Mouse (Mus musculus) MEL (cell line): ENCODE measurements around the gene Itpr3. TPM values are rescaled to one million over a fixed set of nuclear protein-coding genes. Genes with fewer than 3 reads are reported as not detected.

ENCODE experiments used
- DNase-seq: peaks from one replicate; pipeline ENCODE4 v3.0.0; 2011; ENCODE audit warnings: low read depth, low spot score
- H3K27ac ChIP-seq: 2 replicates; pipeline ENCODE4 v1.5.1; 2012; ENCODE audit warnings: low read depth, mild to moderate bottlenecking, control low read depth, low read length, moderate library complexity; ENCODE audit not compliant: control insufficient read depth
- H3K27me3 ChIP-seq, 2 experiments: fragments of 150-350 bp in 1 of 2; sonication (generic) in 1 of 2; 2 replicates each; pipeline ENCODE4 v1.6.1; 2012; ENCODE audit warnings: low read length in 2 of 2, mild to moderate bottlenecking in 2 of 2, improper control_type of control experiment in 1 of 2, moderate library complexity in 1 of 2; ENCODE audit not compliant: insufficient read depth in 2 of 2, control insufficient read depth in 1 of 2
- H3K36me3 ChIP-seq, 2 experiments: 2 replicates each; pipeline ENCODE4 v1.6.1; 2012 to 2014; ENCODE audit warnings: low read length in 2 of 2, improper control_type of control experiment in 1 of 2, inconsistent platforms in 1 of 2, mild to moderate bottlenecking in 1 of 2; ENCODE audit not compliant: insufficient read depth in 2 of 2, control insufficient read depth in 1 of 2
- H3K4me1 ChIP-seq, 2 experiments: fragments of 150-350 bp in 1 of 2; sonication (generic) in 1 of 2; 2 replicates each; pipeline ENCODE4 v1.6.1; 2012; ENCODE audit warnings: low read length in 2 of 2, improper control_type of control experiment in 1 of 2, mild to moderate bottlenecking in 1 of 2; ENCODE audit not compliant: insufficient read depth in 2 of 2, control insufficient read depth in 1 of 2
- H3K4me3 ChIP-seq, 2 experiments: fragments of 150-350 bp in 1 of 2; sonication (generic) in 1 of 2; 2 replicates each; pipeline ENCODE4 v1.5.1; 2012; ENCODE audit warnings: low read depth in 2 of 2, low read length in 2 of 2, mild to moderate bottlenecking in 2 of 2, moderate library complexity in 2 of 2, control low read depth in 1 of 2, improper control_type of control experiment in 1 of 2; ENCODE audit not compliant: control insufficient read depth in 1 of 2, insufficient read depth in 1 of 2
- H3K79me2 ChIP-seq: 2 replicates; pipeline ENCODE4 v1.6.1; 2012; ENCODE audit warnings: mild to moderate bottlenecking, low read length, moderate library complexity; ENCODE audit not compliant: control insufficient read depth, poor library complexity, insufficient read depth
- H3K9ac ChIP-seq: 2 replicates; pipeline ENCODE4 v1.6.1; 2012; ENCODE audit warnings: low read depth, mild to moderate bottlenecking, control low read depth, low read length, moderate library complexity; ENCODE audit not compliant: control insufficient read depth, poor library complexity, severe bottlenecking
- H3K9me3 ChIP-seq: fragments of 150-350 bp; sonication (generic); replicated peaks from 2 replicates; pipeline ENCODE4 v1.6.1; 2012; ENCODE audit warnings: mild to moderate bottlenecking, low read length, improper control_type of control experiment, moderate library complexity; ENCODE audit not compliant: insufficient read depth
- CHD1 ChIP-seq: IDR thresholded peaks from 2 replicates; pipeline ENCODE4 v1.6.1; 2012; ENCODE audit warnings: low read depth, mild to moderate bottlenecking, inconsistent platforms, low read length, improper control_type of control experiment
- E2F4 ChIP-seq: IDR thresholded peaks from 2 replicates; pipeline ENCODE4 v1.6.1; 2011; ENCODE audit warnings: low read depth, low read length, improper control_type of control experiment, borderline replicate concordance
- ETS1 ChIP-seq: IDR thresholded peaks from 2 replicates; pipeline ENCODE4 v1.6.1; 2012; ENCODE audit warnings: low read depth, mild to moderate bottlenecking, inconsistent platforms, low read length, improper control_type of control experiment, moderate library complexity
- GABPA ChIP-seq: IDR thresholded peaks from 2 replicates; pipeline ENCODE4 v1.6.1; 2012; ENCODE audit warnings: low read depth, mild to moderate bottlenecking, inconsistent platforms, low read length, improper control_type of control experiment, moderate library complexity
- MAX ChIP-seq: IDR thresholded peaks from 2 replicates; pipeline ENCODE4 v1.6.1; 2011; ENCODE audit warnings: low read length, improper control_type of control experiment
- MAZ ChIP-seq: IDR thresholded peaks from 2 replicates; pipeline ENCODE4 v1.6.1; 2012; ENCODE audit warnings: low read depth, mild to moderate bottlenecking, inconsistent platforms, low read length, improper control_type of control experiment
- MXI1 ChIP-seq: IDR thresholded peaks from 2 replicates; pipeline ENCODE4 v1.6.1; 2011; ENCODE audit warnings: mild to moderate bottlenecking, low read depth, low read length, improper control_type of control experiment
- MYB ChIP-seq: IDR thresholded peaks from 2 replicates; pipeline ENCODE4 v1.6.1; 2011; ENCODE audit warnings: mild to moderate bottlenecking, low read depth, low read length, improper control_type of control experiment
- NRF1 ChIP-seq: IDR thresholded peaks from 2 replicates; pipeline ENCODE4 v1.6.1; 2014; ENCODE audit warnings: low read depth, mild to moderate bottlenecking, inconsistent platforms, low read length, improper control_type of control experiment, moderate library complexity; ENCODE audit not compliant: poor library complexity, insufficient read depth, severe bottlenecking
- POLR2AphosphoS2 ChIP-seq: IDR thresholded peaks from 2 replicates; pipeline ENCODE4 v1.6.1; 2011; ENCODE audit warnings: low read length, improper control_type of control experiment
- SIN3A ChIP-seq: IDR thresholded peaks from 2 replicates; pipeline ENCODE4 v1.6.1; 2012; ENCODE audit warnings: low read length, improper control_type of control experiment, inconsistent platforms
- TBP ChIP-seq: IDR thresholded peaks from 2 replicates; pipeline ENCODE4 v1.8.0; 2011; ENCODE audit warnings: low read depth, low read length, improper control_type of control experiment
- UBTF ChIP-seq: IDR thresholded peaks from 2 replicates; pipeline ENCODE4 v1.6.1; 2012; ENCODE audit warnings: low read depth, mild to moderate bottlenecking, inconsistent platforms, low read length, improper control_type of control experiment, moderate library complexity, borderline replicate concordance; ENCODE audit not compliant: insufficient read depth
- USF1 ChIP-seq: IDR thresholded peaks from 2 replicates; pipeline ENCODE4 v1.6.1; 2014; ENCODE audit warnings: low read depth, mild to moderate bottlenecking, inconsistent platforms, low read length, improper control_type of control experiment, moderate library complexity
- USF2 ChIP-seq, 2 experiments: IDR thresholded peaks; 2 replicates each; pipeline ENCODE4 v1.6.1; 2011 to 2012; ENCODE audit warnings: improper control_type of control experiment in 2 of 2, low read length in 2 of 2, borderline replicate concordance in 1 of 2, inconsistent platforms in 1 of 2, low read depth in 1 of 2, mild to moderate bottlenecking in 1 of 2; ENCODE audit not compliant: insufficient read depth in 1 of 2
- ZC3H11A ChIP-seq: IDR thresholded peaks from 2 replicates; pipeline ENCODE4 v1.6.1; 2012; ENCODE audit warnings: low read depth, mild to moderate bottlenecking, inconsistent platforms, low read length, improper control_type of control experiment
- ZKSCAN1 ChIP-seq: IDR thresholded peaks from 2 replicates; pipeline ENCODE4 v1.6.1; 2012; ENCODE audit warnings: low read depth, mild to moderate bottlenecking, inconsistent platforms, low read length, improper control_type of control experiment, moderate library complexity
- polyA plus RNA-seq, 2 experiments: library from polyadenylated mRNA; stranded (reverse) in 1 of 2; unstranded in 1 of 2; fragments of >175 nt in 1 of 2; fragments of >200 nt in 1 of 2; gene quantifications; 2 replicates each; pipeline versions ENCODE4 v1.2.1 to v1.2.4; 2012; ENCODE audit warnings: low replicate concordance in 2 of 2, low read depth in 1 of 2; ENCODE audit not compliant: insufficient read length in 2 of 2, insufficient read depth in 1 of 2, missing spikeins in 1 of 2
- total RNA-seq: library from RNA; depleted of rRNA; stranded (reverse); fragments of 300-350 nt; gene quantifications from 2 replicates; pipeline ENCODE4 v1.2.3, GENCODE M21; 2012

The Itpr3 gene
- total and polyA plus RNA-seq, 3 experiments = 7.3 to 11.4 TPM; not detected in 1

DNA sequence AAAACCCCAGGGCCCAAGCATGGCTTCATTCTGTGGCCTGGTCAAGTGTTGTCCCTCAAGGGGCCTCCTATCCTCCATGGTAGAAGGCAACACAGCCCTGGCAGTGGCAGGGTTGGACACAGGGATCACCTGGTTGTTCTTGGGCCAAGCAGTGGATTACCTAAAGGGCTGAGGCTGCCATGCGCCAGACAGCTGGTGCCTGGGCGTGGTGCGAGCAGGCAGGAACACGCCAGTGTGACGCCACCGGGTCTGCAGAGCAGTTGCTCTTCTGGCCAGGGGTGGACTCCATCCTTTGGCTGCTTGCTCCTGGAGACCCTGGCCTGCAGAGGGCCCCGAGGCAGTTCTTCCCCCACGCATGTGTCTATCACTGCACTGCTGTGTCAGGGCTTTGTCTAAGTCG lies 16.7 kb downstream of the Itpr3 start:
- Histone ChIP-seq H3K9me3 (no peaks in the 10 kb centered on the region), H3K4me3 (no peak overlapping the region), H3K36me3 (no peaks in the 10 kb centered on the region), H3K27ac (no peak overlapping the region), H3K9ac (no peak overlapping the region), H3K4me1 (no peaks in the 10 kb centered on the region), H3K79me2 (no peaks in the 10 kb centered on the region)
- no peak for DNase-seq
- no peak for TF ChIP-seq ETS1
- TF ChIP-seq, all 39 proteins: peak for 0
- H3K27me3 ChIP-seq = no peaks in the 10 kb centered on the region; a peak in 1 of 4 replicates

- H3K4me3 ChIP-seq = no peak overlapping the region
- H3K27me3 ChIP-seq = no peaks in the 10 kb centered on the region; a peak in 1 of 4 replicates
These were observed 17.1 kb downstream of the Itpr3 start for GRCm38 (mm10) chr17:27074236-27074635.

GRCm38 (mm10) chr17:27074849-27075745 lies 18.0 kb downstream of the Itpr3 start:
- Histone ChIP-seq H3K4me3 (no peak overlapping the region), H3K9ac (no peak overlapping the region), H3K27ac (no peak overlapping the region), H3K9me3 (no peaks in the 10 kb centered on the region), H3K79me2 (no peaks in the 10 kb centered on the region), H3K4me1 (no peaks in the 10 kb centered on the region), H3K27me3 (no peaks in the 10 kb centered on the region; a peak in 1 of 4 replicates), H3K36me3 (no peaks in the 10 kb centered on the region)
- DNase-seq = no peak
- no peak for TF ChIP-seq USF1
- no peak for TF ChIP-seq ZC3H11A
- TF ChIP-seq E2F4 = no peak
- TF ChIP-seq UBTF = no peak
- TF ChIP-seq USF2 (IDR thresholded peaks at IDR 0.05; ENCODE audit: borderline replicate concordance in 1 of 2, insufficient read depth in 1 of 2, low read depth in 1 of 2, low read length in 2 of 2) = no peak
- TF ChIP-seq MYB = no peak
- no peak for TF ChIP-seq POLR2AphosphoS2
- TF ChIP-seq GABPA = no peak
- no peak for TF ChIP-seq SIN3A
- TF ChIP-seq CHD1 = no peak
- TF ChIP-seq MXI1 = no peak

More at GRCm38 (mm10) chr17:27074236-27074635, 17.1 kb downstream of the Itpr3 start:
- Histone ChIP-seq H3K79me2 (no peaks in the 10 kb centered on the region), H3K9ac (no peak overlapping the region), H3K9me3 (no peaks in the 10 kb centered on the region), H3K36me3 (no peaks in the 10 kb centered on the region), H3K4me1 (no peaks in the 10 kb centered on the region), H3K27ac (no peak overlapping the region)
- DNase-seq = peak; percentile 23
- TF ChIP-seq USF2 (IDR thresholded peaks at IDR 0.05; ENCODE audit: borderline replicate concordance in 1 of 2, insufficient read depth in 1 of 2, low read depth in 1 of 2, low read length in 2 of 2) (no peak), TBP (no peak), GABPA (no peak), ZKSCAN1 (no peak), MAX (no peak), SIN3A (no peak), NRF1 (no peak), ZC3H11A (no peak), MAZ (no peak)
